Mouse (Mus musculus) bone marrow, adult 2 months (tissue): ENCODE measurements at regions not wholly inside any gene's neighbourhood (a gene's known extent, or its start where the extent isn't known, plus 50 kb on each side); places are given as distances from the start of the nearest gene placed in this dataset.

Experiments
- H3K27ac ChIP-seq: fragments of 200-500 bp; 2 replicates; pipeline ENCODE4 v1.5.1; 2012; ENCODE audit warnings: low read depth, mild to moderate bottlenecking, control low read depth, inconsistent platforms, low read length; ENCODE audit not compliant: control insufficient read depth, poor library complexity, insufficient read depth
- H3K4me1 ChIP-seq: fragments of 200-500 bp; 2 replicates; pipeline ENCODE4 v1.6.1; 2011; ENCODE audit warnings: low read length; ENCODE audit not compliant: control insufficient read depth, insufficient read depth
- H3K4me3 ChIP-seq: fragments of 200-500 bp; replicated peaks from 2 replicates; pipeline ENCODE3; 2011; ENCODE audit warnings: mild to moderate bottlenecking, low read depth, low read length, control low read depth; ENCODE audit not compliant: control insufficient read depth
- CTCF ChIP-seq: fragments of 200-500 bp; IDR thresholded peaks from 2 replicates; pipeline ENCODE4 v1.5.1; 2011; ENCODE audit warnings: low read length, control low read depth; ENCODE audit not compliant: control insufficient read depth, insufficient read depth
- POLR2A ChIP-seq: fragments of 200-500 bp; IDR thresholded peaks from 2 replicates; pipeline ENCODE4 v1.6.1; 2011; ENCODE audit warnings: low read depth, mild to moderate bottlenecking, control low read depth, low read length, borderline replicate concordance; ENCODE audit not compliant: control insufficient read depth
- WGBS: fragments of 180-500 bp; shearing (Covaris S2); methylation state at CpG from one replicate; pipeline ENCODE4 v1.1.7; 2018; 5-methylcytosine and 5-hydroxymethylcytosine counted together

- Histone ChIP-seq H3K27ac (no peak overlapping the region), H3K4me3 (no peak overlapping the region), H3K4me1 (no peaks in the 10 kb centered on the region; the same call in 1 of the 2 replicates)
- TF ChIP-seq CTCF (no peak), POLR2A (no peak)
These were observed 57.0 kb upstream of the Tnfsf11 start for GRCm38 (mm10) chr14:78364822-78365221.

- WGBS, result 46% methylated on average over 5 of the region's 5 CpGs
- H3K4me1 ChIP-seq, result no peaks in the 10 kb centered on the region
- no peak overlapping the region for H3K4me3 ChIP-seq
- TF ChIP-seq CTCF, result no peak
- no peak for TF ChIP-seq POLR2A
- H3K27ac ChIP-seq, result no peak overlapping the region
These were observed 55.3 kb upstream of the Tnfsf11 start for GRCm38 (mm10) chr14:78363123-78363522.
